Mouse (Mus musculus): ENCODE measurements around the gene Dab1. TPM values are rescaled to one million over a fixed set of nuclear protein-coding genes. Genes with fewer than 3 reads are reported as not detected.

The Dab1 gene
- polyA plus RNA-seq, 1 experiment from 2014 or later, result 1.3 TPM

GRCm38 (mm10) chr4:104651761-104652160, 1032.6 kb downstream of the Dab1 start:
- H3K36me3 ChIP-seq (ENCODE audit: control insufficient read depth, insufficient read depth), result no peaks in the 10 kb centered on the region
- no peak overlapping the region for H3K4me3 ChIP-seq (ENCODE audit: low read depth, low read length)
- no peaks in the 10 kb centered on the region for H3K4me1 ChIP-seq (ENCODE audit: control insufficient read depth, low read depth, low read length)
- WGBS (ENCODE audit: insufficient replicate concordance), result 58% methylated on average over 6 of the region's 6 CpGs
- ATAC-seq (ENCODE audit: low read depth), result no peak
- H3K4me2 ChIP-seq (ENCODE audit: low read depth, low read length), result no peak overlapping the region
- no peak overlapping the region for H3K27ac ChIP-seq (ENCODE audit: low read length)
- no peaks in the 10 kb centered on the region for H3K9me3 ChIP-seq (replicated peaks; ENCODE audit: control insufficient read depth, low read length)
- no peaks in the 10 kb centered on the region for H3K27me3 ChIP-seq (ENCODE audit: control insufficient read depth, insufficient read depth, low read depth, low read length)
- H3K9ac ChIP-seq (ENCODE audit: low read depth, low read length), result no peak overlapping the region

DNA sequence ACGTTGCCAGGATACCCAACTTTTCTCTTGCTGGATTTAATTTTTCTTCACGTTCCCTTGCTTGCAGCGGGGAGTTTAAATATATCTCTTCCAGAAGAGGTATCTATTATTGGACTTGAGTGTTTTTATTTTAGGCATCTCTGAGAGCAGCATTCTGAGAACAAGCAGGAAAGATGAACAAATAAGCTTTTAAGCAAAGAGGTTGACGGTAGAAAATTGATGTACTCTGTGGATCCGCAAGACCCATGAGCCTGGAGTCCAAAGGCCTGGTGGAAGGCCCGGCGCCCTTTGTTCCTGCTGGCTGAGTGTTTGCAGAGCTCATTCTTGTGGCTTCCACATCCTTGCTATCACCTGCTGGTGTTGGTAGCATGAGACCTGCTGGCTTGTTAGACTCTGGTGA, 1037.6 kb downstream of the Dab1 start:
- WGBS (ENCODE audit: insufficient replicate concordance), result 58% methylated on average over 7 of the region's 7 CpGs
- H3K4me2 ChIP-seq (ENCODE audit: low read depth, low read length), result no peak overlapping the region
- H3K9ac ChIP-seq (ENCODE audit: low read depth, low read length), result no peak overlapping the region
- ATAC-seq (ENCODE audit: low read depth), result no peak
- no peak overlapping the region for H3K4me3 ChIP-seq (ENCODE audit: low read depth, low read length)
- no peaks in the 10 kb centered on the region for H3K27me3 ChIP-seq (ENCODE audit: control insufficient read depth, insufficient read depth, low read depth, low read length)
- no peaks in the 10 kb centered on the region for H3K4me1 ChIP-seq (ENCODE audit: control insufficient read depth, low read depth, low read length)
- H3K9me3 ChIP-seq (replicated peaks; ENCODE audit: control insufficient read depth, low read length), result no peaks in the 10 kb centered on the region
- no peaks in the 10 kb centered on the region for H3K36me3 ChIP-seq (ENCODE audit: control insufficient read depth, insufficient read depth)
- no peak overlapping the region for H3K27ac ChIP-seq (ENCODE audit: low read length)

DNA sequence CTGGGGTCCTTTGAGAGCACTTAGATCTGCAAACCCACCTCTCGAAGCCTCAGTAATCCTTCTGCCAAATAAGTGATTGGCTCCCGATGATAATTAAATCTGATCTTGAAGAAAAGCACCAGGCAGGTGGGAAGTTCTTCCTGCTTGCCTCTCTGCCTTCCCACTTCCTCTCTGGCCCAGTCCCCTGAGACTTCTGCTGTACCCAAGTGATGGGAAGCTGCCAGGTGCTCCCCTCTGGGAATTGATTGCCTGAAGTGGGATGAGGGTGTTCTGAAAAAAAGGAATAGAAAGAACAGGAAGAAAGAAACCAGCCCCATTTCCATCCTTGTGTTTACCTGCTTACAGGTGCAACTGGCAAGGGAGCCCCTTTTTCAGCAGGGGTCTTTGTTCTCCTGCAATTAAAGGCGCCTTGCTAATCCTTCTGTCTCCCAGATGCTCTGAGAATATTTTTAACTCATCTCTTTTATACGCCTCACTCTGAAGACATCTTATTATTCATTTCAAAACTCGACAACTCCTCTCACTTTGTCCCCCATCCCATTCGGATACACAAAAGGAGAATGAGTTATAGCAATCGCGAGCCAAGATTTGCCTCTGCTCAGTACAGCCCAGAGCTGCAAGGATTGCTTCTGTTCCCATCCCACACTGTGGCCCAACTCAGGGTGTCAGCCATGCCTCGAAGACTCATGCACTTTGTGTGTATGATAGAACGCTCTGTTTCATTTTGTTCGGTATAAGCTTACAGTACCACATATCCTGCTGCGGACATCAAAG, 1043.9 kb downstream of the Dab1 start:
- H3K4me3 ChIP-seq (ENCODE audit: low read depth, low read length), result no peak overlapping the region
- H3K36me3 ChIP-seq (ENCODE audit: control insufficient read depth, insufficient read depth), result no peaks in the 10 kb centered on the region
- no peak overlapping the region for H3K9ac ChIP-seq (ENCODE audit: low read depth, low read length)
- H3K4me1 ChIP-seq (ENCODE audit: control insufficient read depth, low read depth, low read length), result no peaks in the 10 kb centered on the region
- H3K9me3 ChIP-seq (replicated peaks; ENCODE audit: control insufficient read depth, low read length), result no peaks in the 10 kb centered on the region
- WGBS (ENCODE audit: insufficient replicate concordance), result 59% methylated on average over 12 of the region's 12 CpGs
- no peaks in the 10 kb centered on the region for H3K27me3 ChIP-seq (ENCODE audit: control insufficient read depth, insufficient read depth, low read depth, low read length)
- H3K27ac ChIP-seq (ENCODE audit: low read length), result no peak overlapping the region
- ATAC-seq (ENCODE audit: low read depth), result no peak
- no peak overlapping the region for H3K4me2 ChIP-seq (ENCODE audit: low read depth, low read length)

GRCm38 (mm10) chr4:104665553-104665952, 1046.4 kb downstream of the Dab1 start:
- H3K4me3 ChIP-seq (ENCODE audit: low read depth, low read length), result no peak overlapping the region
- no peaks in the 10 kb centered on the region for H3K36me3 ChIP-seq (ENCODE audit: control insufficient read depth, insufficient read depth)
- ATAC-seq (ENCODE audit: low read depth), result no peak
- no peak overlapping the region for H3K4me2 ChIP-seq (ENCODE audit: low read depth, low read length)
- H3K27me3 ChIP-seq (ENCODE audit: control insufficient read depth, insufficient read depth, low read depth, low read length), result no peaks in the 10 kb centered on the region
- no peak overlapping the region for H3K9ac ChIP-seq (ENCODE audit: low read depth, low read length)
- no peak overlapping the region for H3K27ac ChIP-seq (ENCODE audit: low read length)
- no peaks in the 10 kb centered on the region for H3K9me3 ChIP-seq (replicated peaks; ENCODE audit: control insufficient read depth, low read length)
- H3K4me1 ChIP-seq (ENCODE audit: control insufficient read depth, low read depth, low read length), result no peaks in the 10 kb centered on the region

DNA sequence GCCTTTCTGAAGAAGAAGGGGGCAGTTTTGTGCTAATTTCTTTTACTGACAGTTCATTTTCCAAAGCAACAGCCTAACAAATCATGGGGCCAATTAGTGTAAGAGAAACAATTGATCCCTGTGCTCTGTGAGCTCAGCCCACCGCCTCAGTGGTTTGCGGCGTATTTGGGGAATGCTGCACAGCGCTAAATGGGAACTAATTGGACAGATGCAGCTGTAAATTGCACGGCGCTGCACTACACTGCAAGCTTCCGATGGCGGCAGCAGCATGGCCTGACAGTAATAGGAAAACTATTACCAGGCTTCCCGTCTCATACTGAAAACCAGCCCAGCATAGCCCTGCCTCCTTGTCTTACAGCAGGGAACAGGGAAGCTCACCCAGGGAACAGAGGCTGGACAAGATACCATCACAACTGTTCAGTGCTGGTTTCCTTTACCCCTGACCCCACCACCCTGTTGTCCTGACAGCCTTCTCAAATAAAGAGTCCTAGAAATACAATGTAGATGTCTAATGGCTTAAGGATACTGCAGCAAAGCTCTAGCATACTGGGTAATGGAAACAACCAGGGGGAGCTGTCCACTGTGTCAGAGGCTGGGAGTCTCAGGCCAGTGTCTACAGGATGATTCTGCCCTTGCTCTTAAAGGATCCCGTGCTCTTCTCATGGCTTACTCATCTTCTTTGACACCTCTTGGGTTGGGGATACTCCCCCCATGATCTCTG, 1047.8 kb downstream of the Dab1 start:
- Histone ChIP-seq H3K9ac (ENCODE audit: low read depth, low read length) (no peak overlapping the region), H3K36me3 (ENCODE audit: control insufficient read depth, insufficient read depth) (no peaks in the 10 kb centered on the region), H3K4me3 (ENCODE audit: low read depth, low read length) (no peak overlapping the region), H3K4me1 (ENCODE audit: control insufficient read depth, low read depth, low read length) (no peaks in the 10 kb centered on the region), H3K4me2 (ENCODE audit: low read depth, low read length) (no peak overlapping the region), H3K27me3 (ENCODE audit: control insufficient read depth, insufficient read depth, low read depth, low read length) (no peaks in the 10 kb centered on the region), H3K27ac (ENCODE audit: low read length) (no peak overlapping the region), H3K9me3 (replicated peaks; ENCODE audit: control insufficient read depth, low read length) (no peaks in the 10 kb centered on the region)
- ATAC-seq (ENCODE audit: low read depth), result no peak
- WGBS (ENCODE audit: insufficient replicate concordance), result 72% methylated on average over 10 of the region's 10 CpGs

GRCm38 (mm10) chr4:104668061-104668460, 1048.9 kb downstream of the Dab1 start:
- no peaks in the 10 kb centered on the region for H3K9me3 ChIP-seq (replicated peaks; ENCODE audit: control insufficient read depth, low read length)
- H3K36me3 ChIP-seq (ENCODE audit: control insufficient read depth, insufficient read depth), result no peaks in the 10 kb centered on the region
- 58% methylated on average over 6 of the region's 6 CpGs for WGBS (ENCODE audit: insufficient replicate concordance)
- H3K4me1 ChIP-seq (ENCODE audit: control insufficient read depth, low read depth, low read length), result no peaks in the 10 kb centered on the region
- H3K27me3 ChIP-seq (ENCODE audit: control insufficient read depth, insufficient read depth, low read depth, low read length), result no peaks in the 10 kb centered on the region
- H3K4me3 ChIP-seq (ENCODE audit: low read depth, low read length), result no peak overlapping the region
- H3K9ac ChIP-seq (ENCODE audit: low read depth, low read length), result no peak overlapping the region
- no peak for ATAC-seq (ENCODE audit: low read depth)
- no peak overlapping the region for H3K27ac ChIP-seq (ENCODE audit: low read length)
- no peak overlapping the region for H3K4me2 ChIP-seq (ENCODE audit: low read depth, low read length)

GRCm38 (mm10) chr4:104669406-104669805, 1050.2 kb downstream of the Dab1 start:
- Histone ChIP-seq H3K9me3 (replicated peaks; ENCODE audit: control insufficient read depth, low read length) (no peaks in the 10 kb centered on the region), H3K27ac (ENCODE audit: low read length) (no peak overlapping the region), H3K36me3 (ENCODE audit: control insufficient read depth, insufficient read depth) (no peaks in the 10 kb centered on the region), H3K4me2 (ENCODE audit: low read depth, low read length) (no peak overlapping the region), H3K4me1 (ENCODE audit: control insufficient read depth, low read depth, low read length) (no peaks in the 10 kb centered on the region), H3K9ac (ENCODE audit: low read depth, low read length) (no peak overlapping the region), H3K27me3 (ENCODE audit: control insufficient read depth, insufficient read depth, low read depth, low read length) (no peaks in the 10 kb centered on the region), H3K4me3 (ENCODE audit: low read depth, low read length) (no peak overlapping the region)
- WGBS (ENCODE audit: insufficient replicate concordance), result 48% methylated on average over 3 of the region's 3 CpGs
- ATAC-seq (ENCODE audit: low read depth), result no peak

DNA sequence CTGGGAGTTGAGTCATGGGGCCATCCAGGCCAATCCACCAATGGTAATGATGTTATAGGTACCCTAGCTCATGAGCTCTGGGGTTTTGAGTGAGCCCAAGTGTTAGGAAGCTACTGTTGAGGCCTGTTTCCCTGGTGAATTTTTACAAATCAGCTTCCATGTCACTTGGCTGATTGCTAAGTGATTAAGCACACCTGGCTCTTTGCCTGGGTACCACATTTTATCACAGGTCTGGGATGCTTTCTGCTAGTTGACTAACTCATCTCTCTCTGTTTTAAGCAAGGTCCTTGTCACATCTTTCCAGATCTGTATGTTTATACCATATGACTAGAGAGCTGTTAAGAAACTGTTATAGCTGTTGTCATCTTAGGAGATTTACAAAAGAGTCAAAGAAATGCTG, 1051.6 kb downstream of the Dab1 start:
- Histone ChIP-seq H3K27me3 (ENCODE audit: control insufficient read depth, insufficient read depth, low read depth, low read length) (no peaks in the 10 kb centered on the region), H3K9ac (ENCODE audit: low read depth, low read length) (no peak overlapping the region), H3K9me3 (replicated peaks; ENCODE audit: control insufficient read depth, low read length) (no peaks in the 10 kb centered on the region), H3K4me2 (ENCODE audit: low read depth, low read length) (no peak overlapping the region), H3K4me1 (ENCODE audit: control insufficient read depth, low read depth, low read length) (no peaks in the 10 kb centered on the region), H3K36me3 (ENCODE audit: control insufficient read depth, insufficient read depth) (no peaks in the 10 kb centered on the region), H3K4me3 (ENCODE audit: low read depth, low read length) (no peak overlapping the region), H3K27ac (ENCODE audit: low read length) (no peak overlapping the region)
- ATAC-seq (ENCODE audit: low read depth), result no peak

GRCm38 (mm10) chr4:104673317-104673716, 1054.2 kb downstream of the Dab1 start:
- no peaks in the 10 kb centered on the region for H3K36me3 ChIP-seq (ENCODE audit: control insufficient read depth, insufficient read depth)
- H3K9me3 ChIP-seq (replicated peaks; ENCODE audit: control insufficient read depth, low read length), result no peaks in the 10 kb centered on the region
- 66% methylated on average over 3 of the region's 3 CpGs for WGBS (ENCODE audit: insufficient replicate concordance)
- H3K27me3 ChIP-seq (ENCODE audit: control insufficient read depth, insufficient read depth, low read depth, low read length), result no peaks in the 10 kb centered on the region
- no peak overlapping the region for H3K4me3 ChIP-seq (ENCODE audit: low read depth, low read length)
- no peak overlapping the region for H3K4me2 ChIP-seq (ENCODE audit: low read depth, low read length)
- no peak overlapping the region for H3K27ac ChIP-seq (ENCODE audit: low read length)
- ATAC-seq (ENCODE audit: low read depth), result no peak
- no peak overlapping the region for H3K9ac ChIP-seq (ENCODE audit: low read depth, low read length)
- H3K4me1 ChIP-seq (ENCODE audit: control insufficient read depth, low read depth, low read length), result no peaks in the 10 kb centered on the region

All from liver, embryonic 16.5 days (tissue).